Mouse (Mus musculus) spleen, adult 2 months (tissue): ENCODE measurements around the gene Cnpy1. TPM values are rescaled to one million over a fixed set of nuclear protein-coding genes. Genes with fewer than 3 reads are reported as not detected.
A peak's percentile ranks its signal among the peaks of the same experiment; 100 is the strongest.

Experiments used
- DNase-seq, 2 experiments: peaks; one replicate each; pipeline versions ENCODE4 v3.0.0 to v3.0.0-alpha.2; 2012 to 2021; ENCODE audit warnings: low spot score in 2 of 2, low read depth in 1 of 2
- H3K27ac ChIP-seq: fragments of 200-500 bp; 2 replicates; pipeline ENCODE4 v1.5.1; 2012; ENCODE audit warnings: low read length, inconsistent platforms; ENCODE audit not compliant: insufficient read depth
- H3K27me3 ChIP-seq: fragments of 200-500 bp; 2 replicates; pipeline ENCODE4 v1.6.1; 2012; ENCODE audit warnings: mild to moderate bottlenecking, moderate library complexity, low read length, inconsistent platforms; ENCODE audit not compliant: control insufficient read depth, insufficient read depth
- H3K36me3 ChIP-seq: fragments of 200-500 bp; 2 replicates; pipeline ENCODE4 v1.6.1; 2012; ENCODE audit warnings: mild to moderate bottlenecking, low read length, inconsistent platforms; ENCODE audit not compliant: control insufficient read depth, insufficient read depth
- H3K4me1 ChIP-seq: fragments of 200-500 bp; 2 replicates; pipeline ENCODE4 v1.6.1; 2011; ENCODE audit warnings: inconsistent platforms; ENCODE audit not compliant: control insufficient read depth, insufficient read depth, insufficient read length
- H3K4me3 ChIP-seq: fragments of 200-500 bp; 2 replicates; pipeline ENCODE4 v1.5.1; 2011; ENCODE audit warnings: mild to moderate bottlenecking, inconsistent platforms; ENCODE audit not compliant: insufficient read depth, insufficient read length; ENCODE audit errors: extremely low read depth
- CTCF ChIP-seq: fragments of 200-500 bp; IDR thresholded peaks from 2 replicates; pipeline ENCODE4 v1.5.1; 2011; ENCODE audit warnings: mild to moderate bottlenecking, inconsistent platforms; ENCODE audit not compliant: insufficient read depth, insufficient read length, insufficient replicate concordance; ENCODE audit errors: extremely low read depth
- POLR2A ChIP-seq: fragments of 200-500 bp; IDR thresholded peaks from 2 replicates; pipeline ENCODE4 v1.6.1; 2011; ENCODE audit warnings: low read depth, low read length, inconsistent platforms
- WGBS: fragments of 180-500 bp; shearing (Covaris S2); methylation state at CpG from one replicate; pipeline ENCODE4 v1.1.7; 2018; 5-methylcytosine and 5-hydroxymethylcytosine counted together
- polyA plus RNA-seq: library from polyadenylated mRNA; depleted of rRNA; stranded (reverse); fragments of >200 nt; gene quantifications from 2 replicates; pipeline ENCODE4 v1.2.3, GENCODE M21; 2012

The Cnpy1 gene
- polyA plus RNA-seq, 1 experiment = not detected

DNA sequence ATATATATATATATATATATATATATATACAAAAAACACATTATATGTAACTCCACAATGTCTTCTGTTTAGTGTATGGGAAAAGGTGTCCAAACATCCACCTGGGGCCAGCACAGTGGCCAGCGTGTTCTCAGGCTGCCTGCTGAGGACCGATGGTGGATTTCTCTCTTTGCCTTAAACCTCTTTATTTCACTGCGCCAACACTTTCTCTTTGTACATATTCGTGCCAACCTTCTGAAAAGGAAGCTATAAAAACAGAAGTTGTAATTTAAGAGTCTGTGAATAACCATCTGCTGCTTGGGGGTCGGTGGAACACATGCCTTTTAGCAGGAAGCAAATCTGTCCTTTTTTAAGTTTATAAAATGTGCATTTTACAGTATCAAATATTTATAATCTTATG lies 73.9 kb downstream of the Cnpy1 start:
- Histone ChIP-seq H3K27ac (no peak overlapping the region), H3K4me3 (no peak overlapping the region), H3K27me3 (peaks cover 29% of the 10 kb centered on the region), H3K4me1 (peaks cover 8% of the 10 kb centered on the region), H3K36me3 (no peaks in the 10 kb centered on the region)
- WGBS = 6% methylated on average over 5 of the region's 5 CpGs
- DNase-seq = no peak
- TF ChIP-seq POLR2A (no peak), CTCF (no peak)

DNA sequence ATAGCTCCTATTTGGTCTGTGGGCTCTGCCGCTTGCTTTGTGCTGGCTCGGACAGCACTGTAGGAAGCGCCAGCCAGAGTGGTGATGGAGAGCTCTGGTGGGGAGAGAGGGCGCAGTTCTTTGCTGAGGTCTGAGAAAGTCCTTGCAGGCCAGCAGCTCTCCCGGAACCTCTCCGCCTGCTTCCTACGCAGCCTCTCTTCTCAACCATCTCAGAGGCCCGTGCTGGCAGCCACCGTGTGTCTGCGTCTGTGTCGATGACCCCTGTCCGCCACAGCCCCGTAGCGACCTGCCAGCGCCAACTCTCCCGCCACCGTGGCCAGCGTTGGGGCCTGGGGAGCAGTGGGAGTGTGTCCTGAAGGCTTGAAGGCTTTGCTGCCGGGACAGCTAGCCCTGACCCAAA lies 74.7 kb downstream of the Cnpy1 start:
- no peaks in the 10 kb centered on the region for H3K36me3 ChIP-seq
- TF ChIP-seq POLR2A = no peak
- TF ChIP-seq CTCF = no peak
- peaks cover 16% of the 10 kb centered on the region for H3K4me1 ChIP-seq
- no peak overlapping the region for H3K27ac ChIP-seq
- no peak overlapping the region for H3K4me3 ChIP-seq
- no peak for DNase-seq
- WGBS = 11% methylated on average over 19 of the region's 19 CpGs
- peaks cover 36% of the 10 kb centered on the region for H3K27me3 ChIP-seq

DNA sequence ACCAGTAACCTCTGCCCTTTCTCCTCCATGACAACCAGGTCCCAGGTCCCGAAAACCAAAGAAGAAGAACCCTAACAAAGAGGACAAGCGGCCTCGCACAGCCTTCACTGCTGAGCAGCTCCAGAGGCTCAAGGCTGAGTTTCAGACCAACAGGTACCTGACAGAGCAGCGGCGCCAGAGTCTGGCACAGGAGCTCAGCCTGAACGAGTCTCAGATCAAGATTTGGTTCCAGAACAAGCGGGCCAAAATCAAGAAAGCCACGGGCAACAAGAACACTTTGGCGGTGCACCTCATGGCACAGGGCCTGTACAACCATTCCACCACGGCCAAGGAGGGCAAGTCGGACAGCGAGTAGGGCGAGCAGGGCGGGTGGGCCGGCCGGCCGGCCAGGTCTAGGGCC lies 75.5 kb downstream of the Cnpy1 start:
- DNase-seq = no peak
- H3K27me3 ChIP-seq = peaks cover 42% of the 10 kb centered on the region
- peaks cover 16% of the 10 kb centered on the region for H3K4me1 ChIP-seq
- no peak overlapping the region for H3K27ac ChIP-seq
- TF ChIP-seq CTCF (no peak), POLR2A (no peak)
- H3K36me3 ChIP-seq = no peaks in the 10 kb centered on the region
- H3K4me3 ChIP-seq = no peak overlapping the region
- 13% methylated on average over 17 of the region's 17 CpGs for WGBS

DNA sequence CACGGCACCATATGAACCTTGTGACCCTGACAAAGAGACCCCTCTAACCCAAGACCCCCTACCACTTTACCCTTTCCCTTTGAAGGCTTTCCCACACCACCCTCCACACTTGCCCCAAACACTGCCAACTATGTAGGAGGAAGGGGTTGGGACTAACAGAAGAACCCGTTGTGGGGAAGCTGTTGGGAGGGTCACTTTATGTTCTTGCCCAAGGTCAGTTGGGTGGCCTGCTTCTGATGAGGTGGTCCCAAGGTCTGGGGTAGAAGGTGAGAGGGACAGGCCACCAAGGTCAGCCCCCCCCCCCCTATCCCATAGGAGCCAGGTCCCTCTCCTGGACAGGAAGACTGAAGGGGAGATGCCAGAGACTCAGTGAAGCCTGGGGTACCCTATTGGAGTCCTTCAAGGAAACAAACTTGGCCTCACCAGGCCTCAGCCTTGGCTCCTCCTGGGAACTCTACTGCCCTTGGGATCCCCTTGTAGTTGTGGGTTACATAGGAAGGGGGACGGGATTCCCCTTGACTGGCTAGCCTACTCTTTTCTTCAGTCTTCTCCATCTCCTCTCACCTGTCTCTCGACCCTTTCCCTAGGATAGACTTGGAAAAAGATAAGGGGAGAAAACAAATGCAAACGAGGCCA lies 76.3 kb downstream of the Cnpy1 start:
- DNase-seq = no peak
- Histone ChIP-seq H3K27ac (no peak overlapping the region), H3K36me3 (no peaks in the 10 kb centered on the region), H3K4me1 (peaks cover 16% of the 10 kb centered on the region), H3K27me3 (peaks cover 40% of the 10 kb centered on the region), H3K4me3 (no peak overlapping the region)
- 13% methylated on average over 5 of the region's 5 CpGs for WGBS
- TF ChIP-seq POLR2A (no peak), CTCF (no peak)

DNA sequence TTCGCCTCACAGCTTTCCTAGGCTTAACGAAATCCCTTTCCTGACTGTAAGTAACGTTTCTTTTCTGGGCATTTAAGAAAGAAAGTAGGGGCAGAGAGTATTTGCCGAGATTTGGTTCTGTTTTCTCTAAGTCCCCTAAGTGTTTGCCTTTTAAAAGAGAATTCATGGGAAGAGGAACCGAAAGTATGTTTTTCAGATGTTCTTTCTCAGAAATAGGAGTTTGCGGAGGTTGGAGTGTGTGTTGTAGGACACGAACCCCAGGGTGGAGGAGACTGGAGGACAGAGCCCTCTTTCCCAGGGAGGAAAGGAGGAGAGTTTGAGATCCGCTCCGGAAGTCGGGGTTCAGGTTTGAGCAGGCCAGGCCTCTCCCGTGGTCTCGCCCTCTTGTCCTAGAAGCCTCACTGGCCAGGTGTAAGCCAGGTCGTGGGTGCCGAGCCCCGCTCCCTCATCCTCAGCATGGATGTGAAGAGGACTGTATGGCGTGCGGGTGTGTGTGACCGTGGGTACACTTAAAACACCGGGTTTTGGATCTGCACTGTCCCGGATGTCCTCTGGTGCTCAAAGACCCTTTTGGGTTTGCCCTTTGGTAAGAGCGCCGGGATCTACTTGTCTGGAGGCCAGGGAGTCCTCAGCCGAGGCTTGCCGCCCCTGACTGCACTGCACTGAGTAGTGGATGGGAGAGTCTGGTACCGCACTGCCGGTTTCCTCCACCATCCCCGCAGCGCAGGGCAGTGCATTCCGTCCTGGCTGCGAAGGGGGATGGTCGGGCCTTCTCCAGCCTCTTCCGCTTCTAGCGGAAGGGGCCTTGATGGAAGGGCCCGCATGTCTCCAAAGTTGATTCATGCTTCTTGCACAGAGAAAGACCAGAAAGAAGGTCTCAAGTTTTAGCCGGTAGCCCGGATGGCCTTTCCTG lies 77.1 kb downstream of the Cnpy1 start:
- H3K27ac ChIP-seq = no peak overlapping the region
- TF ChIP-seq POLR2A (no peak), CTCF (no peak)
- no peak for DNase-seq
- 3% methylated on average over 36 of the region's 36 CpGs for WGBS
- H3K4me1 ChIP-seq = peaks cover 16% of the 10 kb centered on the region
- peaks cover 44% of the 10 kb centered on the region for H3K27me3 ChIP-seq
- no peaks in the 10 kb centered on the region for H3K36me3 ChIP-seq
- H3K4me3 ChIP-seq = peak overlapping the region; percentile 26

DNA sequence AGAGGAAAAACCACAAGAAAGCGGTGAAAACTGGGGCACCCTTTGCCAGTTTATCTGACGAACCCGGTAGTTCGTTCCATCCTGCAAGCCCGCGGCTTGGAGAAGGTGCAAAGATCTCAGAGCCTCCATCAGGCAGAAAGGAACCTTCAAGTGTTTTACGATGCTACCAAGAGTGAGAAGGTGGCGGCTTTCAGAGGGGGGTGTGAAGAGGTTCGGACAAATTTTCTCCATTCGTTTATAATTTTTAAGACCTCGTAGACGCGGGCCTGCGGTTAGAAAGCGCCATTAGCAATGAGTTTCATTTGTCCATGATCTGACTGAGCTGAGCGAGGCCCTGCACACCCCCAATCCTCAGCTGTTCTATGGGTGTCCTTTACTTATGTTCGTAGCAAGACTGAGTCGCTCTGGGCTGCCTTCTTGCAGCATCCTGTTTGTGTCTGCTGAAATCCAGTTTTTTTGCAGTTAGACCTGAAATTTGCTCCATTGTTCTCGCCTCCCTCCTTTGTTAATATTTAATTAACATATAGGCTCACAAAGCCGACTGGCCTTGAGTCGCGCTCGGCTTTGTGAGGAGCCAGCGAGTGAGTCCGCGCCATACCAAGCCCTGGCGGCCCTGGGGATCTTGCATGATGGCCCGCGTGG lies 77.9 kb downstream of the Cnpy1 start:
- no peak for TF ChIP-seq POLR2A
- no peak for TF ChIP-seq CTCF
- Histone ChIP-seq H3K4me1 (peaks cover 16% of the 10 kb centered on the region), H3K4me3 (peak overlapping the region; percentile 20; the same call in 1 of the 2 replicates), H3K27me3 (peaks cover 44% of the 10 kb centered on the region), H3K36me3 (no peaks in the 10 kb centered on the region), H3K27ac (no peak overlapping the region)
- DNase-seq = no peak
- WGBS = 5% methylated on average over 29 of the region's 29 CpGs
